Mouse (Mus musculus): ENCODE results near the gene Comp.
A peak's percentile ranks its signal among the peaks of the same experiment; 100 is the strongest.

The Comp gene

DNA sequence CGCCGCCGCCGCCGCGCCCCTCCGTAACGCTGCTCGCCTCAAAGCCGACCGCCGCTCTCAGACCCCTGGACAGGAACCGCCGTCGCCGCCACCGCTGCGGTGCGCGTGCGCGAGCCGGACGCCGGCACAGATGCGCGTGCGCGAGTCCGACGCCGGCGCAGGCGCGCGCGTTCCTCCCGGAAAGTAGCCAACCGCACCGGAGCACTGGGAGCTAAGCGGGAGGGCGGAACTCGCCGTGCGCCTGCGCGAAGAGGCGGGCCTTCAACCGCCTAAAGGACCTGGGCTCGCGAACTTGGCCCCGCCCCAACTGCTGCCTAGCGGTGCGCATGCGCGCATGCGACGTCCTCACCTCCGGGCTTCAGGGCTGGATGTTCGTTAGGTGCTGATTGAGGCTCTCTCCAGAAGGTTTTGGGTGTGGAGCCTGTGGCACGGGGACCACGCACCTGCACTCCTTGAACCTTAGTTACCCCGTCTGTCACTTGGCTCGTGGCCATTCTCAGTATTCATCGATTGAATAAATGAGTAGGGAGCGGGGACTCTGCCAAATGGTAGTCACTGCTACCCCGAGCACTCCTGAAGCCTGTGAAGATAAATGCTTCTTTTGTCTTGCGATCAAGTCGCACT lies 20.1 kb upstream of the Comp start, which contains the start of gene Upf1:
TSS of gene Upf1 (minus strand) at position 85 of the 624 bp plus-strand sequence.
- peak; percentile 99 to 100 for DNase-seq

DNA sequence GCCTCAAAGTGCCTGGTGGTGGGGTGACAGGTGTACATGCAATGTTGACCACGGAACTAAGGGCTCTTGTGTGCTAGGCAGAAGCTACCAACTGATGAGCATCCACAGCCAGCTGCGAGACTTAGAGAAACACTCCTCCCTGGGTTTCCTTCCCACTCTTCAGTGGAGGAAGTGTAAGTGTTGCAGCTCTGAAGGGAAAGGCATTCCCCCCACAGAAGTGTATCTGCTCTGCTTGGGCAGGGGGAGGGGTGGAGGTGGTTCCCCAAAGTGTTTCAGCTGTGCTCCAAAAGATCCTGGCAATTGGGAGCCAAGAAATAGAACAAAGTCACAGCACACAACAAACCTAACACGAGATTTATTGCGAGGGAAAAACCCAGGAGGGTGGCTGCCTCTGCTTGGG lies 19.4 kb upstream of the Comp start:
- no peak for DNase-seq

DNA sequence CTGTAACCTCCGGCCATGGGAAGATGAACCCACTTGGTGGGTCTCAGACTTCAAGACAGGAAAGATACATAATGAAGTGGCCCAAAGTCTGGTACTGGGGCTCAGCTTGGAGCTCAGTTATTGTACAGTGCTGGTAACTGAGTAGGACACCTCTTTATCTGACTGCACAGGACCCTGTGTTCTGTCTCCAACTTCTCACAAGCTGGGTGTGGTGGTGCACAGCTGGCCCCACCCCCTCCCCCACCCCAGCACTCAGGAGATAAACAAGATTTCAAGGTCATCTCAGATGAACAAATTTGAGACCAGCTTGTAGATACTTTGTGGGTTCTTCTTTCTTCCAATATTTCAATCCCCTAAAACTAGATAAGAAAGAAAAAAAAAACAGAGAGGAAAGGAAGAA lies 17.2 kb upstream of the Comp start:
- no peak for DNase-seq

DNA sequence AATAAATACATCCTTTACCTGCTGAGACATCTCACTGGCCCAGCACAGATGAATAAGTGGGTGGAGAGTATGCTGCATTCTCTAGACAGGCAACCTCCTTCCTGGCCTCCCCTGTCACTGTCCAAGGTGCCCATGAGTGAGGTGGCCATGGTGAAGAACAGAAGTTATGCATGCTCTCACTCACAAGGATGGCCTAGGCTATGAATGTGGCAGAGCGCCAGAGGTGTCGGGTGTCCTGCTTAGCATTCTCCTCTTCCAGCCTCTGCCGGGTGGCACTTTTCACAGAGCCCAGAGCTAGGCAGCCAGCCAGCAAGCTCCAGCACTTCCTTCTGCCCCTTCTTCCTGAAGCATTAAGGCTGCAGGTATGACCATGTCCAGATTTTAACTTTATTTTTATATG lies 13.9 kb upstream of the Comp start:
- DNase-seq = peak; percentile 54 to 60

DNA sequence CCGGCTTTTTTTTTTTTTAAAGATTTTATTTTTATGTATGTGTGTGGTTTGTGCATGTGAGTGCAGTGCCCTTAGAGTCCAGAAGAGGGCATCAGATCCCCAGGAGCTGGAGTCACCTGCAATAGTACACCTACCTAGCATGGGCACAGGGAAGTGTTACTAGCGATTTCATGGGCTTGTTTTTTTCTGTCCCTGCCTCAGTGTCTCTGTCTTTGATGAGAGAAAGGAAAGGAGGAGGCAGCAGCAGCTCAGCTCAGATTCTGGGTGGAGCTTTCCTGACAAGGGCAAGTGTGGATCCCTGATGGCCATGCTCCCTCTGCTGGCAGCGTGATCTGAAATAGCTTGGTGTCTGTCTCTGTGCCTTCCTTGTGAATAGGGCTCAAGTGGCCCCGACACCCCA lies 12.6 kb upstream of the Comp start:
- DNase-seq = peak in 1 of 2 experiments; percentile 62

DNA sequence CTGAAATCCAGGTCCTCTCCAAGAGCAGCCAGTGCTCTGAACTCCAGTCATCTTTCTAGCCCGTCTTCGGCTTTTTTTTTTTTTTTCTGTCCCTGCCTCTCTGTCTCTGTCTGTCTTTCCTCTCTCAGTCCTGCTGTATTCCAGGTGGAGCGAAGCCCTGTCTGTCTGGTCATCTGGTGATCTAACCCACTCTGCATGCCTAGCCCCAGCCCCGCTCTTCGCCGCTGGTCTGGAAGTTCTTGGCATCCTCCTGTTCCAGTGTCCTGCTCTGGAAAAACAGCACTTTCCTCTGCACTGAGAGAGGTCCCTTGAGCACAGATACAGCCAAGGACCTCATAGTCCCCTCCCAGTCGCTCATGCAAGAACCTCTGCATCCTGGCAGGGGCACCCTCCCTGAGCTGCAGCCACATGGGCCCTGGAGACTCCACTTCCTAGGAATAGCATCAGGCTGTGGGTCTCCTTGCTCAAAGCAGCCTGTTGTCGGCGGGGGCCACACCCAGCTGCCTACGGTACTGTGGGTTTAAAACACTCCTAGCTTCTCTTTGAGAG lies 11.8 kb upstream of the Comp start:
- DNase-seq = no peak

DNA sequence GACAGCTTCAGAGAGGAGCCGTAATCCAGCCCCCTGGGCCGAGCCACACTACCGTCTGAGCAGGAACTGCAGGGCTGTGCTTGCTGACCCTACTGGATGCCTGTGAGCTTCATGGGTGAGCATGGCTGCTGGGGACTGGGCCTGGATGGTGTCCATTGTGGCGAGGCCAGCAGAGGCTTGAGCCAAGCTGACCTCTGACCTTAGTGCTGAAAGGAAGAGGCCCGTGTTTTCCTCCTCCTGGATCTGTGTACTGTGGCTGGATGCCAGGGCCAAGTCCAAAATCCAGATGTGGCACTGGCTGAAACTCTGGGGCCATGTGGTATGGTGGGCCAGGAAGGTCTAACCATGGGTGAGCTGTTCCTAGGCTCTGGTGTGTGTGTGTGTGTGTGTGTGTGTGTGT lies 9.3 kb upstream of the Comp start:
- DNase-seq = peak; percentile 82 to 87

DNA sequence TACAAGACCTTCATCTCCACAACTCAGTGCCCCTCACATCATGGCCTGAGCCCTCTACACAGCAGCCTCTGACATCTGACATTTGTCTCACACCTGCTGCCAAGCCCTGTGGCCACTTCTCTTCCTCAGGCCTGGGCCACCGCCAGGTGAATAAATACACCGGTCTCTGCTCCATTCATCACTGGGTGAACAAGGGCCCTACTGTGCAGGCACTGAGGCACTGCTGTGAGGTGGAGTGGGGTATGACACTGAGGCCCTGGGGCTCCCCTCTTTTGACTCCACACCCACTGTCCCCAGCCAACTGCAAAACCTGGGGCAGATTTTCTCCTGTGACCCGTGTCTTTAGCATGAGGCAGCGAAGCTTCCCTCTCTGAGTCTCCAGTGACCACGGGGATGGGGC lies 6.8 kb upstream of the Comp start:
- no peak for DNase-seq

DNA sequence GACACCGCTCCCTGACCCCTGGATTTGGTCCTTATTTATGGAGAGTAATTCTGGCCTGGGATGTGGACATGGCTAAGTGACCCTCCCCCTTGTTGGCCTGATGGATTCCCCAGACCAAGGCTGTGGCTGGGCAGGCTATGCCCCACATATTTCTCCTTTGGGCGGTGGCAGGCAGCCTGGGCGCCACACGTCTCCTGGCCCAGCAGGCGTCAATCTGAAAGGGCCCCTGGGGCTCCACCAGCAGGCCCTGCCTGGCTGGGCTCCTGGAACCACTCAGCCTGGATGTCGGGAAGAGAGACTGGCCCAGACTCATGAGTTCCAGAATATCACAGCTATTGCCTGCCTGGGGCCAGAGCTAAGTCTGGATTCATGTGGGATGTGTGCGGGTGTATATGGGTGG lies 2.9 kb upstream of the Comp start:
- DNase-seq = no peak

DNA sequence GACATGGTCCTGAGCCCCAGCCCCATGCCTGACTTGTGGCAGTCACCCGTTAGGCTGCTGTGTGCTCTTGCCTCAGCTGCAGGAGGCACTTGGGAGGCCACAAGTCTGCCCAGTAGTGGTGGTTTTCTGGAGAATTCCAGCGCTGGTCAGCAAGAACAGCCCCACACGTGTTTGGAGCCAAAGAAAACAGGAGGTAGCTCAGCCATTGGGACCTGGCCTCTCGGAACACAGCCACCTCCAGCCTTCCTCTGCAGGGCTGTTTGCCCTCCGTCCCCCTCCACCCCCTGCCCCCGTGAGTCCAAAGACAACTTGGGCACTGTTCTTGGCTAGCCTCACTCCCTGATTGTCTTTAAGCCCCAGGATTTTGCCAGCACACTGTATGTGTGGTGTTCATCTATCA lies 1.4 kb upstream of the Comp start:
- peak; percentile 68 to 78 for DNase-seq

DNA sequence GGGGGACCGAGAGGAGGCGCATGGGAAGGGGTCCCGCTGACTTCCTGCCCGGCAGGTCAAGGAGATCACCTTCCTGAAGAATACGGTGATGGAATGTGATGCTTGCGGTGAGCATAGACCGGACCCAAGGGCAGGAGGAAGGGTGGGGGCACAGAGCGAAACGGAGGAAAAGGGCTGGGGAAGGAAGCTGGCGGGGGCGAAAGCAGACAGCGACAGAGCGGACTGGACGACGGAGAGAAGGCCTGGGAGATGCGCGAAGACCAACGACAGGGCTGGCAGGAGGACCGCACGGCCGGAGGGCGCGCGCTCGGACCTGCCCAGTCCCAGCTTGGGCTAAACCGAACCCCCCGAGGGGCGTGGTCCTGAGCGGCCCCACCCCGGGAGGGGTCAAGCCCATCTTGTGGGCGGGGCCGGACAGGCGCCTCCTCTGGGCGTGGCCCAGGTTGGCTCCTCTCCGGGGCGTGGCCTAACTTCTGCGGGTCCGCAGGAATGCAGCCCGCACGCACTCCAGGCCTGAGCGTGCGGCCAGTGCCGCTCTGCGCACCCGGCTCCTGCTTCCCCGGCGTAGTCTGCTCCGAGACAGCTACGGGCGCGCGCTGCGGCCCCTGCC lies 1.1 kb downstream of the Comp start:
- DNase-seq = peak; percentile 87 to 93

DNA sequence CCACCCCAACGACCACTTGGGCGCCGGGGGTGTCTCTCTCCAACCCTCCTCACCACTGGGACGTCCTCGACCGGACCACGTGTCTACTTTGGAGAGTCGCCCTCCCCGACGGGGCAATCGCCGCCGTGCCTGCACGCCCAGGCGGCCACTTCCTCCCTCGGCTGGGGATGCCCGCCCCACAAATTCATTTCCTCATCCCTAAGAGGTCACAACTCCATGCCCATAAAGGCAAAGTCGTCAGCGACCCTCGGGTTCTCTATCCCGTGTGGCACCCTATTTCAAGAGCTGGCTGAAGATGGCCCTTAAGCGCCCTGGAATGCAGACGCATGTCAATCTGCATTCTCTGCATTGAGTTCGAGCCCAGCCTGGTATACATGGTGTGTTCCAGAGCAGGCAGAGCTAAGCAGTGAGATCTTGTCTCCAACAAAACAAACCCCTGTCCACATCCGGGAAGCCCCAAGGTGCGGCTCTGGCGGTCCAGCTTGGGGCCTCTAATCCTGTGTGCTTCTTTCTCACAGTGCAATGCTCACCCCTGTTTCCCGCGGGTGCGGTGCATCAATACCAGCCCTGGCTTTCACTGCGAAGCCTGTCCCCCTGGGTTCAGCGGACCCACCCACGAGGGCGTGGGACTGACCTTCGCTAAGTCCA lies 2.0 kb downstream of the Comp start:
- no peak for DNase-seq

DNA sequence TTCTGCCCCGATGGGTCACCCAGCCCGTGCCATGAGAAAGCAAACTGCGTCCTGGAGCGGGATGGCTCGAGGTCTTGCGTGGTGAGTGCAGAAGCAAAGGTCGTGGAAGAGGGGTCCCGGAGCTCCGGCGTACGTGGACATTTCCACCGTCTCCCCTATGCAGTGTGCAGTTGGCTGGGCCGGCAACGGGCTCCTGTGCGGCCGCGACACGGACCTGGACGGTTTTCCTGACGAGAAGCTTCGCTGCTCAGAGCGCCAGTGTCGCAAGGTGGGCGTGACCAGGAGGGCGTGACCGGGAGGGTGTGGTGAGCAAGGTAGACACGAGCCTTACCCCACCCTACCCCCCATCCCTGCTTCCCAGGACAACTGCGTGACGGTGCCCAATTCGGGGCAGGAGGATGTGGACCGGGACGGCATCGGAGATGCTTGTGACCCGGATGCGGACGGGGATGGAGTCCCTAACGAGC lies 3.0 kb downstream of the Comp start:
- no peak for DNase-seq

DNA sequence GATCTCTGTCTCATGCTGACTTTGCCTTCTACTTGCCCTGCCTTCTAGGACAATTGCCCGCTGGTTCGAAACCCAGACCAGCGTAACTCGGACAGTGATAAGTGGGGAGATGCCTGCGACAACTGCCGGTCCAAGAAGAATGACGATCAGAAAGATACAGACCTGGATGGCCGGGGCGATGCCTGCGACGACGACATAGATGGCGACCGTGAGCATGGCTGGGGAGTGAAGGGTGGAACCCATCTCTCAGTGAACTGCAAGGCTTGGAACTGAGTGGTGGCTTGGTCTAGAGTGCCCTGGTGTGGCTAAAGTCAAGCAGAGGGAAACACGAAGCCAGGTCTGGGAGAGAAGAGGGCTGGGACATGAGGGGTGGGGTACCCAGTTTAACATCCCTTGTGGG lies 3.7 kb downstream of the Comp start:
- DNase-seq = no peak

DNA sequence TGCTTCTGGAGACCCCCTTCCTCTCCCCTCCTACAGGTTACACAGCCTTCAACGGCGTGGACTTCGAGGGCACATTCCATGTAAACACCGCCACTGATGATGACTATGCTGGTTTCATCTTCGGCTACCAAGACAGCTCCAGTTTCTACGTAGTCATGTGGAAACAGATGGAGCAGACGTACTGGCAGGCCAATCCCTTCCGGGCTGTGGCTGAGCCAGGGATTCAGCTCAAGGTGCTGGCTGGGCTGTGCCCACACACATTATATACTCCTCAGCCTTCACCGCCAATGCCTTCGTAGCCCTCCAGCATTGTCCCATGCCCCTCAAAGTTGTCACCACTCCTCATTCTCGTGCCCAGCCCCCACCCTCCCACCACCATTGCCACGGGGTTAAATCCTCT lies 6.7 kb downstream of the Comp start:
- DNase-seq = no peak

DNA sequence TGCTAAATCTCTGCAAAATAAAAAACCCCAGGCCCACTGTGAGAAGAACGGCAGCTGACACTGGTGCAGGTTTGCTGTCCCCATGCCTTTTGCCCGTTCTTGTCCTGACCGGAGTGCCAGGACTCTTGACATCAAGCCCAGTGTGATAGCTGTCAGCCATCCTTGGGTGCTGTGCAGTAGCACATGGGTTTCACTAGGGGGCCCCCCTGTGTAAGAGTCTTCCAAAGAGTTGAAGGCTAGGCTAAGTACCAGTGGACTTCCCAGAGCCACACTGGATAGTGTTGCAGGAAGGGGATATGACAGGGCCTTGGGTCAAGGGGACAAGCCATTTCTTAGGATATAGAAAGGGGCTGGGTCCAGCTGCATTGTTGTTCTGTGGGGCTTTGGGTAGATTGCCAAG lies 9.9 kb downstream of the Comp start:
- peak; percentile 75 to 81 for DNase-seq

DNA sequence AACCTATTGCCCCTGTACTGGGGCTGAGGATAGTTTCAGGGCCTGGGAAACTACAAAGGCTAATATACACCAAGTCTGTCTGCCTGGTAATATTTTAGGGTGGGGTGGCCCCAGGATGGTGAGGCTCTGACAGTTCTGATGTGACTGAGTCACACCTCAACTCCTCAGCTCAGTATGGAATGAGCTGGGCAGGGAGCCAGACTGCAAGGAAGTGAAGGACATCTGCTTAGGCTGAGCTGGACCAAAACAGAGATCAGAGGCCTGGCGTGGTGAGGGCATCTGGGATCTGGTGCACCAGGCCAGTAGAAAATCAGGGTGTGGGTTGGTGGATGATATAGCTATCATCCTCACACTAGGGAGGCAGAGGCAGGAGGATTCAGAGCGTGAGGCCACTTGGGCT lies 16.3 kb downstream of the Comp start:
- no peak for DNase-seq

DNA sequence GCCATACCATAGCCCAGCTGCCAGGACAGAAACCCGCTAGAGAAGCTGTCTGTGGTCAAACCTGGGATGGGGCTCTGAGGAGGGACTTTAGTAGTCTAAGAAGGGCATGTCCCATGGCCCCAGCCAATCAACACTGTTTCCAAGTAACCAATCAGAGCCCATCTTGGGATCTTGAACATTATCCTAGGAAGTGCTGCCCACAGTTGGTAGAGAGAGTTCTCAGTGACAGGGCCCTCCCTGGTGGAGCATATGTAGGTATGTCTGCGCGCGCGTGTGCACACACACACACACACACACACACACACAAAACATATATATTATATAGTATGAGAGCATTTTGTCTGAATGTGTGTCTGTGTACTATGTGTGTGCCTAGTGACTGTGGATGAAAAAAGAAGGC lies 19.7 kb downstream of the Comp start:
- DNase-seq = no peak

DNA sequence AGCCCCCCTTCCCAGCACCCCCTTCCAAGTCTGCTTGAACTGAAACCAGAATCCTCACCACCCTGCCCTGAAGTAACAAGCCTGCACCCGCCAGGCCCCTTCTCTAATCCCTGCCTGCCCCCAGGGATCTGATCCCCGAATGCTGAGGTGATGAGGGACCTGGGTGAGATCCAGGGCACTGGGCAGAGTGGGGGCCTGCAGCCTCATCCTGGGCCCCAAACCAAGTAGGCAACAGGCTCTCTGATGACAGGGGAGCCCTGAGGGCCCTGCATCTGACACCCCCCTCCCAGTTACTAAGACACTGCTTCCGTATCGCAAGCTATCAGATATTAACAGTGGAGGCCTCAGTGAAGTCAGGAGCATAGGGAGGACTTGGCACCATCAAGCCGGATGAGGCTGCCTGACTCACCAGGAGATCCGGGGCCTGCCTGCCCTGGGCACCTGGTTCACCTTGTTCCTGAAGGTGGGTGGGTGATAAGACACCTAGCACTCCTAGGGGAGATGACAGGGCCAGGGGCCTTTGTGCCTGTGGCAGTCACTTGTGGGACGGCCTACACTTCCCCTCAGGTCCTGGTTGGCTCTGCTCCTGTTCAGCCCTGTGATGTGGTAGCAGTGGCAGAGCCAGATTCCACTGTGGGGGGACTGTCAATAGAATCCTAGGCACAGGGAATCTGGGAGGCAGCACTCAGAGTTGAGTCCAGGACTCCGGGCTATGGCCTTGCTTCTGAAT lies 21.1 kb downstream of the Comp start:
- no peak for DNase-seq

DNA sequence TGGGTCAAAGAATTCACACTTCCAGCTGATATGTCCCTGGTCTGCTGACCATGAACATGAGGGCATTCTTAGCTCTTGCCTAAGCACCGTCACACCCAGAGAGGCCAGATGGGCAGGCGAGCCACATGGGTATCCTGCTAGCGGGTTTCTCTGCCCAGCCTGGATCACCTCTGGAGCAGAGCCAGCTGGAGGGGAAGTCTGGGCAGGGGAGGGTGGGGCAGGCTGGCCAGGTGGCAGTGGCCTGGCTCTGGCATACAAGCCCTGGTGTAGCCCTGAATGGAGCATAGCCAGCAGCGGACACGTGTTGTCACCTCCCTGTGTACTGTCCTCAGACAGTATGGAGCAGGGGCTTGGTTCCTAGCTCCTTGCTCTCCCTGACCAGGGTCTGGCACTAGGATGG lies 22.3 kb downstream of the Comp start:
- peak in 1 of 2 experiments; percentile 32 for DNase-seq

DNA sequence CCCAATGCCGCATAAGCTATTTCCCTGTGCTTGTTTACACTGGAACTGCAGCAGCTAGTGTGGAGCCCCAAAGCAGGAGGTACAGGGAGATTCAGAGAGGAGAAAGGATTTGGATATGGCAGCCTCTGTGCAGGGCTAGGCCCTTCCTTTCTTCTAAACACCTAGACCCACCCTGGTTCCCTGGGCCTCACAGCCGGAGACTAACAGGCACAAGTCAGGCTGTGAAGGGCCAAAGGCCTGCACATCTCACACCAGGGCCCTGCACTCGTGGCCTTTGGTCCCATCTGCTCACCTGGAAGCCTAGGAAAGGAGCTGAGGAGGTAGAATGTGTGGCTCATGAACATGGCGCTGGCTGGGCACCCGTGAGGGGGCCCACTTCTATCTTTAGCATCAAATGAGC lies 22.8 kb downstream of the Comp start:
- no peak for DNase-seq

DNA sequence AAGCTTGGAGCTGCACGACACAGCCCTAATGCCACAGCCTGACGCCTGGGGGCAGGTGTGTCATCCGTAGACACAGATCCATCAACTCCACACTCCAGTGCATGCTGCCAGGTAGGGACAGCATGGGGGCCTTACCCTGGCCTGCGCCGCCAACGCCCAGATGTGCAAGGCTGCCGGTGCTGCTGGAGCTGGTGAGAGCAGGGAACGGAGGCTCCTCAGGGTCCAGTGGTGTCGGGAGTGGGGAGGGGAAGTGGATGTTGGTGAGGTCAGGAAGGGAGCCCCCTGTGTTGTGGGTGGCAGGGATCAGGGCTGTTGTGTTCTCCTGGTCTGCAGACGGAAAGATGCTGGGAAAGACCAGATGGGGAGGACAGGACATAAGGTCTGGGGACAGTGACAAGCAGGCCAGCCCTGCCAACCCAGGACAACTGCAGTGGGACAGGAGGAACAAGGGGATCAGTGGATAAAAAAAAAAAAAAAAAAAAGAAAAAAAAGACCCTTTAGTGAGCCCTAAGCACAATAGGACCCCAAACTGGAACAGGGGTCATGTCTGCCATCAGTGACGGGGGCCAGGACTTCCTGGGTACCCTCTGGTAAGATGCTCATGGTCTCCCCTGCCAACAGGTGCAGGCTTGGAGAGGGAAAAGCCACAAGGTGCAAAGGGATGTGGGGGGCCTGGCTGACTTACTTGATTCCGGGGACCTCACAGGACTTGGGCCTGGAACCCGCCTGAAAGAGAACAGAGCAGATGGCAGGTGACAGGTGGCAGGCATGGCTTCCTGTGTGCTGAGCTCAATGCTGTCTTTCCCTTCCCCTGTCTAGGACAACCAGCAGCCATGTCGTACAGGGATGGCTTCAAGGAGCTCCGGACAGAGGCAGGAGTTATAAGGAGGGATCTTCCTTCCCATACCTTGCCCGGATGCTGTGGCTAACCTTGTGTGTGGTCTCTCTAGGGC lies 24.5 kb downstream of the Comp start:
- no peak for DNase-seq

Measured in kidney, postnatal 36 days (tissue).